Mouse (Mus musculus): ENCODE measurements around the gene Rnf214. TPM values are rescaled to one million over a fixed set of nuclear protein-coding genes. Genes with fewer than 3 reads are reported as not detected.

The Rnf214 gene
- polyA plus RNA-seq (2012; rRNA removed): 49.1 and 49.6 TPM in 2 replicates

DNA sequence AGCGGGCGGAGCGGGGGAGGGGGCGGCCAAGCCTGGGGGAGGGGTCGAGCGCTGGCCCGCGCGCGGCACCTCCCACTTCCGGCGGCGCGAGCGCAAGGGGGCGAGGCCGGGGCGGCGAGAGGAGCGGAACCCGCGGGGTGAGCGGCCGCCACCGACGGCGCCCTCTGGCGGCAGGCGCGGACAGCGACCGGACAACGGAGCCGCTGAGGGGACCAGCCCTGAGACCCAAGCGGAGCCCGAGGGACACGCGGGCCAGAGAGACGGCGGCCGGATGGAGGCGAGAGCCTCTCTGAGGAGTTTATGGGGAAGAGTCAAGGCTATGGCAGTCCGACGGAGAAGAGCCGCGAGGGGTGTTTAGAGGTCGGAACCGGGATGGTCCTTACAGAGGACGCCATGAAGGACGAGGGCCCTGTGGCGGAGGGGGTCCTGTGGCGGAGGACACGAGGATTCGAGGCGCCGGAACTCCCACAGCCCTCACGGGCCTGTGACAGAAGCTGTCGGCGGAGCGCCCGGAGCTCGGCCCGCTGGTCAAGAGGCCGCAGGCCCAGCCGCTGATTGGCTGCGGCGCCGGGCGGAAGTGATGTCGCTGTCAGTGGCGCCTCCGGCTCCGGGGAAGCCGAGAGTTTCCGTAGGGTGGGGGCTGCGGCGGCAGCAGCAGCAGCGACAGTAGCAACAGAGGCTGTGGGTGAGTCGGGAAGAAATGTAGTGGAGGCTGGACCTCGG, at the start of gene Rnf214, which contains the start of gene Pcsk7:
Rnf214 (minus strand) TSS at position 557 of the 723 bp plus-strand sequence.
Pcsk7 (plus strand) TSS at position 143 of the 723 bp plus-strand sequence.

DNA sequence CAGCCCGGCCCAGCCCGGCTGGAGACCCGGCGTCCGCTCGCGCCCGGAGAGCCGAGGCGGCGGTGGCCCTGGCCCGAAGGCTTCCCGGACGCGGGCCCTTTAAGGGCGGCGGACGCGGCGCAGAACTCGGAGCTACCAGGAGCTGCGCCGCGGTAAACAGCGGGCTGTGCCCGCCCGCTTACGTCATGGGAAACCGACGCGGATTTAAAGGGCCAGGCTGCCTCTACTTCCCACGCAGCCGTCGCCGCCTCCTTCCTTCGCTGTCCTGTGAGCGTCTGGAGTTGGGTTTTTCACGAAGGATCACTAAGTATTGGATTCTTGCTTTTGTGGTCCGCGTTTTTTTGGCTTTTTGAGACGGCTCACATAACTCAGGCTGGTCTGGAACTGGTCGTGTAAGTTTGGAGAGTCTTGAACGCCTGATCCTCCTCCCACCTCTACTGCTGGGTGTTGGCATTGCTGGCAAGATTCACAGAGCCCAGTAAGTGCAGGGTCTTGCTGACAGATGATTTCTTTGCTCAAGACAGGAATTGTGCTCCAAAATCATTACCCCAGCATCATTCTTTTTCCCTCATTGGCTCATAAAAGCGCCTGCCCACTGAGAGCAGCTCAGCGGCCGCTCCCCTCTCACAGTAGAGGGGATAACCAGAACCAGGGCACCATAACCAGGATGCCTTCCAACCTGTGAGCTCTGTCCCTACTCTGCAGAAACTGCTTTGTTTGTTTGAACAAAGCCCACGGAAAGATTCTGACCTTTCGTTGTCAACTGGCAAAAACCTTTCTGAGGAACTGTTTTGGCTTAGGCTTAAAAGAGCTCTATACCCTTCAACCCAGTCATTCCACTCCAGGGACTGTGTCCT, 48.6 kb upstream of the Rnf214 start, which contains the start of gene Sidt2:
Sidt2 (minus strand) TSS at position 152 of the 857 bp plus-strand sequence.

DNA sequence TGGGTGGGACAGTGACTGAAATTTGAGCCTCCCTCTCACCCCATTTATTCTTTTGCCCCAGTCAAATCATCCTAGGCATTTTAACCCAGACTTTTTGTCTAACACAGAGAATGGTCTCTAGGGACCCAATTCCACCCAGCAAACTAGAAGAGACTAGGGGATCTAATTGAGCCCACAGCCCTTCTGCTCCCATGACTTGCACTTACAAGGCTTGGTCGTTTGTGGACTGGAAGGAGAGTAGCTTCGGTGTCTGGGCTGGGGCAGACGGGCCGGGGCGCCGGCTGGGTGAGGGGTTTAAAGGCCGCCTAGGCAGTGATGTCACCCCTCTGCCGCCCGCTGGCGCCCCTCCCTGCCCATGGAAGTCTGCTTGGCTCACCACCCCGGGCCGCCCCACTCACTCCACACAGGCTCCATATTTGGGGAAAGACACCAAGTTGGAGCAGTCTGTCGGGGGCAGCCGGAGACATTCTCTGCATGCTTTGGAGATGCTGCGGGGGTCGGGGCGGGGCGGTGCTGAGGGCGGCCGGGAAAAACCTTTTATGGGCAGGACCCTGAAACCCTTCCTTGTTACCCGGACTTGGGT, 29.0 kb upstream of the Rnf214 start, which contains the start of gene Tagln:
Tagln (minus strand) TSS at position 431 of the 583 bp plus-strand sequence.

DNA sequence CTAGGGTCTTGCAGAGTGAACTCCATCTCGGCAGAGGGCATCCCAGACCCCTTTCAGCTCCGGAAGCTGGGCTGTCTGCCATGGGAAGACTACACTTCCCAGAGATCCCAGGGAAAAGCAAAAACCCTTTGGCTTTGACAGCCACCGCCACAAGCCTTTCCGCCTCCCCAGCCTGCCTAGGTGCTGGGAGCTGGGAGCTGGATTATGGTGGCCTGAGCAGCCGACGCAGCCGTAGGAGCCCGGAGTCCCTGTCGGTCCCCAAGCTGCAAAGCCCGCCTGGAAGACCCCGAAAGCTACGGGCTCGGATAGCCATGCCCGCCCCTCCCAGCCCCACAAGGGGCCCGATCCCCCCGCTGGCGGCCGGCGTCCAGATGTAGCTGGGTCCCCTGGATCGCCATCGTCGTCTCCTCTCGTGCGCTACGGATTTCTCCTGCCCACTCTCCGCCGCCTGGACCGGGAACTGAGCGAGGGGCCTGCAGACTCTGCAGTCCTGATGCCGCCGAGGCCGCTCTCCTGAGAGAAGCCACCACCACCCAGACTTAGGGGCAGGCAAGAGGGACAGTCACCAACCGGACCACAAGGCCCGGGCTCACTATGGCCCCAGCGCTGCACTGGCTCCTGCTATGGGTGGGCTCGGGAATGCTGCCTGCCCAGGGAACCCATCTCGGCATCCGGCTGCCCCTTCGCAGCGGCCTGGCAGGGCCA, 68.1 kb downstream of the Rnf214 start, which contains the start of gene Bace1:
Bace1 (plus strand) TSS at position 147 of the 705 bp plus-strand sequence.

DNA sequence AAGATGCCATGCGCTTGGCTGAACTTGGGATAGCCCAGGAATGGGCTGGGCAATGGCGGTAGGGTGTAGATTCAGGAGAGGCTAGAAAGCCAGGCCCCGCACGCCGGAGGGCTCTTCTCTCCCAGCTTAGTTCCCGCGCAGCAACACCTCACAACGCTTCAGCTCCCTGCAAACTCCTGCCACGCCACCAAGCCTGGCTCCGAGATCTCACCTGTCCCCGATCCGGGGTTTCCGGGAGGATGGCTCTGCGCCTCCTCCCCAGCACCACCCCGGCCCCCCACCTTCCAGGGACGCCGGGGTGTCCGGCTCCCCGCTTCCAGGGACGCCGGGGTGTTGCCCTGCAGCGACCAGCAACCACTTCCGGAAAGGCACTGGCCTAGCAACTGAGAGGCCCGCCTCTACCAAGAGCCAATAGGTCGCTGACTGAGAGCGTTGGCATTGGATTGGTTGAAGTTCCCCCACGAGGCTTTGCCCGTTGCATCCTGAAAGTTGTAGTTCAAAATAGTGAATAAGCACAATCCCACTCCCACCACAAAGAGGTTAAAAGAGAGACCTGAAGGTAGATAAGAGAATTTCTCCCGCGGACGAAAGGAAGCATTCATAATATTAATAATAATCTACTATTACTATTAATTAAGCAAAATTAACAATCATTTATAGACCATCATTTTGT, 78.3 kb downstream of the Rnf214 start, which contains the start of gene Cep164:
Cep164 (minus strand) TSS at position 401 of the 673 bp plus-strand sequence.

Other genes starting within 250 kb of the Rnf214 start
- gene Cep164, start 78.2 kb downstream of the Rnf214 start, polyA plus RNA-seq (2012; rRNA removed): 27.3 and 28.4 TPM in 2 replicates
- 33.1 and 36.6 TPM in 2 replicates for gene Bace1, start 68.3 kb downstream of the Rnf214 start, polyA plus RNA-seq (2012; rRNA removed)
- gene Pcsk7, start 414 bp downstream of the Rnf214 start, polyA plus RNA-seq (2012; rRNA removed): 35.6 and 36.9 TPM in 2 replicates
- 9.7 and 16.3 TPM in 2 replicates for gene Tagln, start 29.1 kb upstream of the Rnf214 start, polyA plus RNA-seq (2012; rRNA removed)
- gene Sidt2, start 48.3 kb upstream of the Rnf214 start, polyA plus RNA-seq (2012; rRNA removed): 78.0 and 99.5 TPM in 2 replicates
- 133 TPM in 2 replicates for gene Pafah1b2, start 105.8 kb upstream of the Rnf214 start, polyA plus RNA-seq (2012; rRNA removed)
- gene Sik3, start 105.9 kb upstream of the Rnf214 start, polyA plus RNA-seq (2012; rRNA removed): 15.8 and 20.0 TPM in 2 replicates

Measured in central nervous system, embryonic 14 days (tissue).